Mouse (Mus musculus) midbrain, embryonic 11.5 days (tissue): ENCODE results near the gene Ptov1. TPM values are rescaled to one million over a fixed set of nuclear protein-coding genes. Genes with fewer than 3 reads are reported as not detected.

ENCODE experiments used
- ATAC-seq: fragments of 200-750 bp; cut with Nextera tagmentation; 2 replicates; pipeline ENCODE4 v1.8.0; 2017; ENCODE audit warnings: moderate TSS enrichment, moderate library complexity; ENCODE audit not compliant: low FRiP score
- DNase-seq: peaks from one replicate; pipeline ENCODE4 v3.0.0; 2015; ENCODE audit warnings: low spot score; ENCODE audit errors: missing footprints
- H3K27ac ChIP-seq: fragments of 300-500 bp; sonication (generic); 2 replicates; pipeline ENCODE4 v1.5.1; 2014; ENCODE audit warnings: low read depth, low read length
- H3K27me3 ChIP-seq: fragments of 300-500 bp; sonication (generic); 2 replicates; pipeline ENCODE4 v1.6.1; 2014; ENCODE audit warnings: mild to moderate bottlenecking, low read length, moderate library complexity, mixed read lengths; ENCODE audit not compliant: control insufficient read depth, insufficient read depth
- H3K36me3 ChIP-seq: fragments of 300-500 bp; sonication (generic); 2 replicates; pipeline ENCODE4 v1.6.1; 2014; ENCODE audit warnings: mild to moderate bottlenecking, low read length, moderate library complexity, mixed read lengths; ENCODE audit not compliant: control insufficient read depth, insufficient read depth
- H3K4me1 ChIP-seq: fragments of 300-500 bp; sonication (generic); 2 replicates; pipeline ENCODE4 v1.6.1; 2014; ENCODE audit warnings: low read length; ENCODE audit not compliant: control insufficient read depth, insufficient read depth
- H3K4me2 ChIP-seq: fragments of 300-500 bp; sonication (generic); 2 replicates; pipeline ENCODE4 v1.6.1; 2014; ENCODE audit warnings: mild to moderate bottlenecking, moderate library complexity
- H3K4me3 ChIP-seq: fragments of 300-500 bp; sonication (generic); 2 replicates; pipeline ENCODE4 v1.5.1; 2014; ENCODE audit warnings: low read depth, low read length
- H3K9ac ChIP-seq: fragments of 300-500 bp; sonication (generic); 2 replicates; pipeline ENCODE4 v1.6.1; 2014; ENCODE audit warnings: low read length
- H3K9me3 ChIP-seq: fragments of 300-500 bp; sonication (generic); 2 replicates; pipeline ENCODE4 v1.6.1; 2016; ENCODE audit warnings: low read length; ENCODE audit not compliant: control insufficient read depth
- WGBS: fragments of 180-500 bp; shearing (Covaris S2); extraction: QIAGEN DNeasy Blood & Tissue Kit; methylation state at CpG from one replicate; pipeline ENCODE4 v1.1.7; 2014; 5-methylcytosine and 5-hydroxymethylcytosine counted together
- polyA plus RNA-seq: library from polyadenylated mRNA; unstranded; fragments of >200 nt; fragmentation: Nextera tagmentation; extraction: Ambion mirVana; gene quantifications from 2 replicates; pipeline ENCODE4 v1.2.1, GENCODE M21; 2014

Gene Ptov1
- 316 and 350 TPM in 2 replicates for polyA plus RNA-seq

DNA sequence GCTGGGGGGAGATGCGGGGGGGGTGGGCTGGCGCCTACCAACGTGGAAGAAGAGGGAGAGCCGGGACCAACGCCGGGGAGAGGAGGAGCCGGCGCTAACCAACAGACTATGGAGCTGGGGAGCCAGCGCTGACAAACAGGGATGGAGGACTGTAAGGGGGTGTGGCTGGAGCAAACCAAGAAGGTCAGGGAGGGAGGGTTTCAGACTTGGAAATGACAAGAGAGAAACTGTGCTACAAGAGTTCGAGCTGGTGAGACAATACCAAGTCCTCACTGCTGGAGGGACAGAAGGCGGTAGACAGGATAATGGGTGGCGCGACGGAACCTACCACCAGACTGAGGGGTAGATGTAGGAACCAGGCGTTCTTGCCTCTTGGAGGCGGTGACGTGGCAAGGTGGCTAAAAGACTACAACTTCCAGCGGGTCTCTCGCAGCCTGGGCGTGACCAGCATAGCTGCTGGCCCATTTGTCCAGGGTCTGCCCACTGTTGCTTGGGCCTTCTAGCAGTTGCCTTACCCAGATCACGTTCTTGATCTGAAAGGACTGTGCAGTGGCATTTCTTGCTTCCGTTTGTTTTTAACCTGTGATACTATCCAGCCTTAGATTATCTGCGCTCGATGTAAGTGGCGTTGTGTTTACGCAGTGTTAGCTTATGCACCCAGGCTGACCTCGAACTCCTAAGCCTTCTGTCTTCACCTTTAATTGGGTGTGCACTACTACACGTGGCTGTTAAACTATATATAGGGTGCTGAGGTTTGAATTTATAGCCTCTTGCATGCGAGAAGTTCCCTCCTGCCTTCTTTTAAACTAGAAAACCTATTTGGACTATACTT, at the start of gene Ptov1:
Ptov1 (minus strand) TSS at position 92 of the 832 bp plus-strand sequence.
- peak within 1 kb of the TSS; percentile 99 for H3K9ac ChIP-seq
- H3K4me3 ChIP-seq, result peak within 1 kb of the TSS; percentile 97
- no peaks in the 10 kb centered on the region for H3K27me3 ChIP-seq
- 12% methylated on average over 29 of the region's 29 CpGs for WGBS
- ATAC-seq, result peak; percentile 94
- H3K36me3 ChIP-seq, result 0 out of 2 replicates have a peak, but pooled peaks cover 5% of the 10 kb centered on the region
- H3K4me1 ChIP-seq, result peaks cover 28% of the 10 kb centered on the region
- peak within 1 kb of the TSS; percentile 92 for H3K4me2 ChIP-seq
- H3K27ac ChIP-seq, result peak within 1 kb of the TSS; percentile 100
- no peaks in the 10 kb centered on the region for H3K9me3 ChIP-seq
- DNase-seq, result peak; percentile 99

DNA sequence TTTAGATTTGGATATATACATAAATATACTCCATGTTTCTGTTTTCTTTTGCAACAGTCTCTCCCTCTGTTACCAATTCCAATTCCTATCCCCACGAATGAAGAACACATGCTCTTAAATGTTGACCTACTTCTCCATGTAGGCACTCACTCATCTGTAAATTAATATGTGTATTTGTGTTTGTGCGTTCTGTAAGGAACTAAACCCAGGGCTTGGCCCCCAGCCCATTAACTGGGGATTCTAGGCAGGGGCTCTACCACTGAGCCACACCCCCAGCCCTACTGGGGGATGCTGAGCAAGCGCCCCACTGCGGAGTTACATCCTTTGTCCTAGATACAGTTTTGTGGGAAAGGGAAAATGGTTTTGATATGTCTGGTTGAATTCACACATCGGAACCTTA, 49.5 kb upstream of the Ptov1 start:
- DNase-seq (no peak), ATAC-seq (no peak)
- no peak overlapping the region for H3K27ac ChIP-seq
- WGBS, result 93% methylated on average over 5 of the region's 5 CpGs
- no peak overlapping the region for H3K4me2 ChIP-seq
- H3K27me3 ChIP-seq, result no peaks in the 10 kb centered on the region
- no peak overlapping the region for H3K9ac ChIP-seq
- H3K4me3 ChIP-seq, result no peak overlapping the region
- H3K9me3 ChIP-seq, result no peaks in the 10 kb centered on the region
- no peaks in the 10 kb centered on the region for H3K4me1 ChIP-seq
- H3K36me3 ChIP-seq, result 0 out of 2 replicates have a peak, but pooled peaks cover 11% of the 10 kb centered on the region

DNA sequence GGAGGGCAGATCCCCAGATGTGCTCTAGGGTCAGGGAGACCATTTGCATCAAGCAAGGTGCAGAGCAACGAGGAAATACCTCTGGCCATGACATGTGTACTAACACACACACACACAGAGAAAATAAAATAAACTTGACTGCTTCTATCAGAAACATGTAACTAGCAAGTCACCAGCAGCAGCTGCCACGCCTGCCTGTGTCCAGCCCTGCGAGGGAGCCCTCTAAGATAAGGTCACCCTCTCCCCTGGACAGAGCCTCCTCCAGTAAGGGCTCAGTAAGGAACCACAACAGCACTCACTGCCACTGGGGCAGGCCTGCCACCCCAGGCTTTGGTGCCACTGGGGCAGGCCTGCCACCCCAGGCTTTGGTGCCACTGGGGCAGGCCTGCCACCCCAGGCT, 48.6 kb upstream of the Ptov1 start:
- DNase-seq (no peak), ATAC-seq (no peak)
- no peaks in the 10 kb centered on the region for H3K9me3 ChIP-seq
- 82% methylated on average over 3 of the region's 3 CpGs for WGBS
- H3K4me2 ChIP-seq, result no peak overlapping the region
- no peak overlapping the region for H3K27ac ChIP-seq
- no peaks in the 10 kb centered on the region for H3K4me1 ChIP-seq
- H3K27me3 ChIP-seq, result no peaks in the 10 kb centered on the region
- H3K9ac ChIP-seq, result no peak overlapping the region
- H3K4me3 ChIP-seq, result no peak overlapping the region
- 0 out of 2 replicates have a peak, but pooled peaks cover 6% of the 10 kb centered on the region for H3K36me3 ChIP-seq

DNA sequence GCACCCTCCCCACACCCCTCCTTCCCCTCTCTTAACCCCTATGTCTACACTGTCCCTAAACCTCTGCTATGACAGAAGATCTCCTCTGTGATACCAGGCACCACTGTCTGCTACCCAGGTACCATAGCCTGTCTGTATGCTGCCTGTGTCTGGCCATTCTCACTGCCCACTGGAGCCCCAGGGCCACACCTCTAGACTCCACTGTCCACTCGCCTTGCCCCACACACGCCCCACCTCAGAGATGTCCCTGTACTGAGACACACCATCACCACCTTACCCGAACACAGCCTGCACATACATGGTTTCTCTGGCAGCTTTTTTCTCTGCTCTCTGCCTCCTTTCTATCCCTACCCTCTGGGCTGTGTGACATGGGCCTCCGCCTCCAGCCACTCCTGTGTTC, 47.3 kb upstream of the Ptov1 start:
- 93% methylated on average over 4 of the region's 4 CpGs for WGBS
- Histone ChIP-seq H3K4me1 (no peaks in the 10 kb centered on the region), H3K4me2 (no peak overlapping the region), H3K9ac (no peak overlapping the region), H3K9me3 (no peaks in the 10 kb centered on the region), H3K27ac (no peak overlapping the region), H3K36me3 (0 out of 2 replicates have a peak, but pooled peaks cover 9% of the 10 kb centered on the region), H3K27me3 (no peaks in the 10 kb centered on the region), H3K4me3 (no peak overlapping the region)
- DNase-seq (no peak), ATAC-seq (no peak)

DNA sequence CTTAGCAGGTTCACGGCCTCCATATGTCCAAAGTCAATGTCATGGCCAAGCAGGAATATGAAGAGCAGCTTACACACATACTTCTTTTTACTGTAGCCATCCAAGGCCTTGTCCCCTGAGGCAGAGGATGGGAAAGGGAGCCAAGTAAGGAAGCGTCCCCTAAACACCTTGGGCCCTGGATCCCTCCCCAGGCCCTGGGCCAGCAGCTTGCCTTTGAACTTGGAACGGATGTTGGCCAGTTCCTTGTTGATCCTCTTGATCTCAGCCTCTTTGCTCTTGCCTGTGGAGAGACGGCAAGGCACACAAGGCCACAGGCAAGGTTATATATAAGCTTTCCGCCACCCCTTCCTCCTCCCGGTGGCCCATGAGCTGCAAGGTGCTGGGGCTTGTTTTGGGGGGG, 46.6 kb upstream of the Ptov1 start:
- Histone ChIP-seq H3K36me3 (0 out of 2 replicates have a peak, but pooled peaks cover 5% of the 10 kb centered on the region), H3K9me3 (no peaks in the 10 kb centered on the region), H3K27me3 (no peaks in the 10 kb centered on the region), H3K9ac (no peak overlapping the region), H3K4me1 (no peaks in the 10 kb centered on the region), H3K4me3 (no peak overlapping the region), H3K4me2 (no peak overlapping the region), H3K27ac (no peak overlapping the region)
- no peak for DNase-seq
- ATAC-seq, result no peak
- WGBS, result 93% methylated on average over 6 of the region's 6 CpGs

DNA sequence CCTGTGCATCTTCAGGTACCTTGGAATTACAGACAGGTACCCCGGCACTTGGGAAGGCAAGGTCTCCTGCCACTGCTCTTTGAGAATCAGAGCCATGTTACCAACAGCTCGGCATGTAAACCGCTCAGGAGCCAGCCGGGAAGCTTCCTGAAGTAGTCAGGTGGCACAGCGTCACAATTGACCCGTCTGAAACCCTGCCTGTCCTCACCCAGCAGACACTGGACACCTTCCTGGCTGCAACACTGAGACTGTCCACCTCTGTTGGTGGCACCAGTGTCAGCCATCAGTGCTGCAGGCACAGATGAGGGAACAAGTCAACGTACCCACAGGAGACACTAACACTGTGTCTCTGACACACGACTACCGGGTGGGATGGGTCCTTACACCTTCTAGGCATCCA, 45.7 kb upstream of the Ptov1 start:
- Histone ChIP-seq H3K4me2 (no peak overlapping the region), H3K4me1 (no peaks in the 10 kb centered on the region), H3K27ac (no peak overlapping the region), H3K36me3 (0 out of 2 replicates have a peak, but pooled peaks cover 5% of the 10 kb centered on the region), H3K4me3 (no peak overlapping the region), H3K9ac (no peak overlapping the region), H3K9me3 (no peaks in the 10 kb centered on the region), H3K27me3 (no peaks in the 10 kb centered on the region)
- ATAC-seq (no peak), DNase-seq (no peak)
- WGBS, result 93% methylated on average over 9 of the region's 9 CpGs

DNA sequence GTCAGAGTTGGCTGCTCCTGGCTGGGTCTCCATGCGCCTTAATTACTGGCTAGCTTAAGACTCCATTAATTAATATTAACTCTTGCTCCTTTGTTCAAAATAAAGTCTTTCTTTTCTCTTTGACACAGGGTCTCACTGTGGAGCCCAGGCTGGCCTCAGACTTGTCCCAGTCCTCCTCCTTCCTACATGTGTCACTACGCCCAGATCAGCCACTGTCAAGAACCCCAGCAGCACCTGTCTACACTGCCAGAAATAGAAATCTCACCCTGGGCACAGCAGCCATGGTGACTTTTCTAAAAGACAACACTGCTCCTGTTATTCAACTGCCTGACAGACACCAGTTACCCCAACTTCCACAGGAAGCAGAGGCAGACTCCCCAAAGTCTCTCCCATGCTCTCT, 44.8 kb upstream of the Ptov1 start:
- Histone ChIP-seq H3K4me2 (no peak overlapping the region), H3K9me3 (no peaks in the 10 kb centered on the region), H3K27ac (no peak overlapping the region), H3K4me1 (no peaks in the 10 kb centered on the region), H3K4me3 (no peak overlapping the region), H3K36me3 (peaks cover 5% of the 10 kb centered on the region; the same call in 1 of the 2 replicates), H3K9ac (no peak overlapping the region), H3K27me3 (no peaks in the 10 kb centered on the region)
- WGBS, result 89% methylated on average over 2 of the region's 2 CpGs
- ATAC-seq, result no peak
- no peak for DNase-seq

DNA sequence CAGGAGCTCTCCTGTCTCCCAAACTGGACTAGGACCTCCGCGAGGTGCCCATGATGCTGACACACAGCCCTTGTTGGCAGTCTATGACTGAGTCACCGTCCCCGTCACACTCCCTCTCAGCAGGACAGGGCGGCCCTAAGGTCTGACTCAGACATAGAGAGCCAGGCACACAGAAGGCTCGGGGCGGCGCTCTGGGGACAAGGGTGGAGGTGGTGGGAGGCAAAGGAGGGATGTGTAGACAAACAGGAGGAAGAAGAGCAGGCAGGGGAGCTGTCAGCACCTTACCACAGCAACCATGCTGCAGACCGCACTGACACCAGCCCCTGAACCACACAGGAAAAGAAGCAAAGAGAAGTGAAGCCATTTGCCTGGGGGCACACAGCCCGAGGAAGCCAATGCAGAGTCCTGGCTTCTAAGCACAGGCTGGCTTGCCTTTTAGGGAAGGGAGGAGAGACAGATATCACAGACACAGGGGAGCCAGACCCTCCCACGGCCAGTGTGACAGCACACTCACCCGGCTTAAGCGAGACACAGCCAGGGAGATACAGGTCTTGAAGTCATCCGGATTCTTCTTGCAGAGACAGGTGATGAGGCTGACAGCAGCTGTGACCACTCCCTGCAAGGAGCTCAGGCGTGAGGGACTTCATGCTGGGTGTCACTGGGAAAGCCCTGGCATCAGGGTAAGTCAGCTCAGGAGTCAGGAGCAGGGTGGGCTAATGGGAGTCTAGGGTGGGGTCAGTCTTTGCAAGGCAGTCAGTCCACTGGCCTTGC, 39.3 kb upstream of the Ptov1 start:
- Histone ChIP-seq H3K4me1 (no peaks in the 10 kb centered on the region), H3K9ac (no peak overlapping the region), H3K9me3 (no peaks in the 10 kb centered on the region), H3K27me3 (no peaks in the 10 kb centered on the region), H3K36me3 (peaks cover 20% of the 10 kb centered on the region), H3K27ac (no peak overlapping the region), H3K4me2 (no peak overlapping the region), H3K4me3 (no peak overlapping the region)
- ATAC-seq (no peak), DNase-seq (no peak)
- 93% methylated on average over 15 of the region's 15 CpGs for WGBS

DNA sequence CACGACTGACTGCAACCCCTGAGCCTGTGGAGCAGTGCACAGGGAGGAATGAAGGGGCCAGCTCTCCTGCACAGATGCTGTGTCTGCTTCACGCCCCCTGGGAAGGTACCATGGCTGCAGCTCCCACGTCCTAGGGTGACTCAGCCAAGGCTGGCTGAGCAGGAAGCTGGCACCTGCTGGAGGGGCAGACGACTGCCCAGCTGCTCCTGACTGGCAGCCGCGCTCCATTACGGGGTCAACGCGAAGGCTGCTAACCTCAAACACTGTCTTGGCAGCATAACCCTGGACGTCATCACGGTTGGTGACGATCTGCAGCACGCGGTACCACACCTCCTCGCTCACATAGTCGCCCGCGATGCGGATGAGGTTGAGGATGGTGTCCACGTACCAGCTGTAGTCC, 35.8 kb upstream of the Ptov1 start:
- H3K9ac ChIP-seq, result no peak overlapping the region
- peaks cover 21% of the 10 kb centered on the region for H3K36me3 ChIP-seq
- H3K4me1 ChIP-seq, result peaks cover 11% of the 10 kb centered on the region
- DNase-seq (no peak), ATAC-seq (no peak)
- H3K27me3 ChIP-seq, result no peaks in the 10 kb centered on the region
- no peak overlapping the region for H3K27ac ChIP-seq
- H3K4me3 ChIP-seq, result no peak overlapping the region
- no peak overlapping the region for H3K4me2 ChIP-seq
- H3K9me3 ChIP-seq, result no peaks in the 10 kb centered on the region
- WGBS, result 94% methylated on average over 20 of the region's 20 CpGs
